Mouse (Mus musculus): ENCODE measurements around the gene Emc9. TPM values are rescaled to one million over a fixed set of nuclear protein-coding genes. Genes with fewer than 3 reads are reported as not detected.
A peak's percentile ranks its signal among the peaks of the same experiment; 100 is the strongest.

Emc9 gene
- polyA plus RNA-seq (2014; fragmentation: Nextera tagmentation; extraction: Ambion mirVana), result 3.8 and 5.3 TPM in 2 replicates

GRCm38 (mm10) chr14:55584702-55585565 is at the start of gene Emc9:
Emc9 (minus strand) TSS chr14:55585302.
- H3K4me3 ChIP-seq (ENCODE audit: low read depth, low read length), result peak within 1 kb of the TSS; percentile 43
- no peaks in the 10 kb centered on the region; the same call in 1 of the 2 replicates for H3K4me1 ChIP-seq (ENCODE audit: control insufficient read depth, insufficient read depth, low read length)
- H3K27ac ChIP-seq (replicated peaks; ENCODE audit: low read depth, low read length), result 0 out of 2 replicates have a peak within 1 kb of the TSS, but pooled peaks have one; percentile 8

DNA sequence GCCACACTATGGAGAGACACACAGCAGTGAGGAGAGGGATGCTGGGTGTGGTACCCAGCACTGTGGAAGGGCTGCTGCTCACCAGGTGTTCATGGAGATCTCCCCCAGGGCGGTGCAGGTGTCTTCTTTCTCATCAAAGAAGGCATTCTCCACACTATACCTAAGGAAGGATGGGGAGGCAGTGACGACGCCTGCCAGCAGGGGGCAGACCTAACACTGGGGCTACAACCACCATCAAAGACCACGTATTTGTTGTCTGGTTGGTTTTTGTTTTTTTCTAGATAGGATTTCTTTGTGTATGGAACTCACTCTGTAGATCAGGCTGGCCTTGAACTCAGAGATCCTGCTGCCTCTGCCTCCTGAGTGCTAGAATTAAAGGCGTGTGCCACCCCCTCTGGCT is 44.2 kb upstream of the Emc9 start:
- H3K27me3 ChIP-seq (ENCODE audit: control insufficient read depth, insufficient read depth, low read length), result no peaks in the 10 kb centered on the region
- no peak overlapping the region for H3K4me3 ChIP-seq (ENCODE audit: low read depth, low read length)
- H3K9me3 ChIP-seq (replicated peaks; ENCODE audit: control insufficient read depth, low read length), result no peaks in the 10 kb centered on the region
- no peak overlapping the region for H3K4me2 ChIP-seq (ENCODE audit: low read depth, low read length)
- no peak overlapping the region for H3K9ac ChIP-seq (replicated peaks; ENCODE audit: low read length)
- DNase-seq (ENCODE audit: low spot score), result peak; percentile 40
- no peak overlapping the region for H3K27ac ChIP-seq (replicated peaks; ENCODE audit: low read depth, low read length)
- 57% methylated on average over 5 of the region's 5 CpGs for WGBS
- H3K36me3 ChIP-seq (replicated peaks; ENCODE audit: control insufficient read depth, insufficient read depth, low read depth, low read length), result peaks cover 14% of the 10 kb centered on the region
- H3K4me1 ChIP-seq (ENCODE audit: control insufficient read depth, insufficient read depth, low read length), result no peaks in the 10 kb centered on the region
- ATAC-seq (replicated peaks; ENCODE audit: insufficient number of reproducible peaks, low FRiP score, low TSS enrichment, low read depth), result no peak

More at GRCm38 (mm10) chr14:55584702-55585565, at the start of gene Emc9:
- Histone ChIP-seq H3K4me2 (ENCODE audit: low read depth, low read length) (peak within 1 kb of the TSS; percentile 89), H3K36me3 (replicated peaks; ENCODE audit: control insufficient read depth, insufficient read depth, low read depth, low read length) (no peaks in the 10 kb centered on the region; the same call in 1 of the 2 replicates), H3K9ac (replicated peaks; ENCODE audit: low read length) (peak within 1 kb of the TSS; percentile 66), H3K27me3 (ENCODE audit: control insufficient read depth, insufficient read depth, low read length) (no peaks in the 10 kb centered on the region), H3K9me3 (replicated peaks; ENCODE audit: control insufficient read depth, low read length) (no peaks in the 10 kb centered on the region)
- ATAC-seq (replicated peaks; ENCODE audit: insufficient number of reproducible peaks, low FRiP score, low TSS enrichment, low read depth) (peak; percentile 63; the same call in 1 of the 2 replicates), DNase-seq (ENCODE audit: low spot score) (peak; percentile 54)
- 2% methylated on average over 43 of the region's 43 CpGs for WGBS

GRCm38 (mm10) chr14:55628077-55628827 is 43.1 kb upstream of the Emc9 start:
- 93% methylated on average over 27 of the region's 27 CpGs for WGBS
- no peaks in the 10 kb centered on the region for H3K9me3 ChIP-seq (replicated peaks; ENCODE audit: control insufficient read depth, low read length)
- no peak overlapping the region for H3K4me2 ChIP-seq (ENCODE audit: low read depth, low read length)
- H3K27ac ChIP-seq (replicated peaks; ENCODE audit: low read depth, low read length), result no peak overlapping the region
- H3K27me3 ChIP-seq (ENCODE audit: control insufficient read depth, insufficient read depth, low read length), result no peaks in the 10 kb centered on the region
- H3K4me1 ChIP-seq (ENCODE audit: control insufficient read depth, insufficient read depth, low read length), result no peaks in the 10 kb centered on the region
- no peak overlapping the region for H3K9ac ChIP-seq (replicated peaks; ENCODE audit: low read length)
- peaks cover 14% of the 10 kb centered on the region for H3K36me3 ChIP-seq (replicated peaks; ENCODE audit: control insufficient read depth, insufficient read depth, low read depth, low read length)
- DNase-seq (ENCODE audit: low spot score) (no peak), ATAC-seq (replicated peaks; ENCODE audit: insufficient number of reproducible peaks, low FRiP score, low TSS enrichment, low read depth) (no peak)
- H3K4me3 ChIP-seq (ENCODE audit: low read depth, low read length), result no peak overlapping the region

DNA sequence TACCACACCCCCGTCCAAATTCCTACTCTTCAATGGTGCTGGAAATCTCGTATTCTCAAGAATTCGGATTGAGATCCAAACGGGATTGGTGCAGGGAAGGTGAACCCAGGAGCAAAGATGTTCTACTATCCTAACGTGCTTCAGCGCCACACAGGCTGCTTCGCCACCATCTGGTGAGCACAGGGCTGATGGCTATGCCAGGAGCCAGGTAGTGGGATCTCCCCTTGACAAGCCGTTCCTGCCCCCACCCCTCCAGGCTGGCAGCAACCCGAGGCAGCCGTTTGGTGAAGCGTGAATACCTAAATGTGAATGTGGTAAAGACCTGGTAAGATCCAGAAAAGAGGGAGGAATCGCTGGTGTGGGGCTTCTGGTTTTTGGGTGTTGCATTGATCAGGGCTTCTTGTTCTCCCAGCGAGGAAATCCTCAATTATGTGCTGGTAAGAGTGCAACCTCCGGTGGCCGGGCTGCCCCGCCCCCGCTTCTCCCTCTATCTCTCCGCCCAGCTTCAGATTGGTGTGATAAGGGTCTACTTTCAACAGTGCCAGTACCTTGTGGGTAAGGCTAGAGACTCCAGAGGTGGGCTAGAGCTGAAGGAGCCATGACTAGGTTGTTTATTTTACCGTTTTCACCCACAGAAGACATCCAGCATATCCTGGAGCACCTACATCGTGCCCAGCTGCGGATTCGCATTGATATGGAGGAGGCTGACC is 33.5 kb upstream of the Emc9 start:
- Histone ChIP-seq H3K27ac (replicated peaks; ENCODE audit: low read depth, low read length) (no peak overlapping the region), H3K9me3 (replicated peaks; ENCODE audit: control insufficient read depth, low read length) (no peaks in the 10 kb centered on the region), H3K27me3 (ENCODE audit: control insufficient read depth, insufficient read depth, low read length) (no peaks in the 10 kb centered on the region), H3K9ac (replicated peaks; ENCODE audit: low read length) (0 out of 2 replicates have a peak overlapping the region, but pooled peaks have one; percentile 22), H3K36me3 (replicated peaks; ENCODE audit: control insufficient read depth, insufficient read depth, low read depth, low read length) (no peaks in the 10 kb centered on the region), H3K4me2 (ENCODE audit: low read depth, low read length) (peak overlapping the region; percentile 23), H3K4me3 (ENCODE audit: low read depth, low read length) (peak overlapping the region; percentile 19), H3K4me1 (ENCODE audit: control insufficient read depth, insufficient read depth, low read length) (no peaks in the 10 kb centered on the region)
- DNase-seq (ENCODE audit: low spot score), result no peak
- no peak for ATAC-seq (replicated peaks; ENCODE audit: insufficient number of reproducible peaks, low FRiP score, low TSS enrichment, low read depth)
- 47% methylated on average over 22 of the region's 22 CpGs for WGBS

DNA sequence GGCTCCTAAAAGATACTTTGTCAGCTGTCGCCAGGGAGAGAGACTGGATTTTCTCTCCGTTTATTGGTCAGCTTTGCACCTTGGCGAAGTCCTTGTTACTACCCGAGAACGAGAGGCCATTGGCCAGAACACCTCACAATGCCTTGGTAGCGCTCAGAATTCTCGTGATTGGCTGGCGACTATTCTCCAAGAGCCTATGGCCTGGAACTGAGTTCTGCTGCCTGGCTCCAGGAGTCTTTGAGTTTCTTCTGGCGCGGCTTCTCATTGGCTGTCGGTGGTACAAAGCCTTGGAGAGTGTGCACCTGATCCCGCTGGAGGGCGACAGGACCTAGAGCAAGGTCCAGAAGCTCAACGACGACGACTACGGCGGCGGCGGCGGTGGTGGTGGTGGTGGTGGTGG is 32.7 kb upstream of the Emc9 start, which contains the start of gene Rec8:
Gene Rec8, plus strand, starts transcription at position 216 of the 400 bp plus-strand sequence.
- Histone ChIP-seq H3K4me1 (ENCODE audit: control insufficient read depth, insufficient read depth, low read length) (no peaks in the 10 kb centered on the region), H3K4me2 (ENCODE audit: low read depth, low read length) (peak within 1 kb of the TSS; percentile 23), H3K4me3 (ENCODE audit: low read depth, low read length) (peak within 1 kb of the TSS; percentile 19), H3K9ac (replicated peaks; ENCODE audit: low read length) (0 out of 2 replicates have a peak within 1 kb of the TSS, but pooled peaks have one; percentile 22), H3K36me3 (replicated peaks; ENCODE audit: control insufficient read depth, insufficient read depth, low read depth, low read length) (no peaks in the 10 kb centered on the region), H3K27me3 (ENCODE audit: control insufficient read depth, insufficient read depth, low read length) (no peaks in the 10 kb centered on the region), H3K27ac (replicated peaks; ENCODE audit: low read depth, low read length) (no peak within 1 kb of the TSS), H3K9me3 (replicated peaks; ENCODE audit: control insufficient read depth, low read length) (no peaks in the 10 kb centered on the region)
- WGBS, result 25% methylated on average over 21 of the region's 21 CpGs
- DNase-seq (ENCODE audit: low spot score) (peak; percentile 65), ATAC-seq (replicated peaks; ENCODE audit: insufficient number of reproducible peaks, low FRiP score, low TSS enrichment, low read depth) (peak; percentile 81)

- Histone ChIP-seq H3K4me1 (ENCODE audit: control insufficient read depth, insufficient read depth, low read length) (no peaks in the 10 kb centered on the region), H3K36me3 (replicated peaks; ENCODE audit: control insufficient read depth, insufficient read depth, low read depth, low read length) (no peaks in the 10 kb centered on the region), H3K4me3 (ENCODE audit: low read depth, low read length) (no peak overlapping the region), H3K27me3 (ENCODE audit: control insufficient read depth, insufficient read depth, low read length) (no peaks in the 10 kb centered on the region), H3K27ac (replicated peaks; ENCODE audit: low read depth, low read length) (no peak overlapping the region), H3K9ac (replicated peaks; ENCODE audit: low read length) (no peak overlapping the region), H3K9me3 (replicated peaks; ENCODE audit: control insufficient read depth, low read length) (no peaks in the 10 kb centered on the region), H3K4me2 (ENCODE audit: low read depth, low read length) (no peak overlapping the region)
- ATAC-seq (replicated peaks; ENCODE audit: insufficient number of reproducible peaks, low FRiP score, low TSS enrichment, low read depth) (no peak), DNase-seq (ENCODE audit: low spot score) (no peak)
- WGBS, result 82% methylated on average over 2 of the region's 2 CpGs
Measured at GRCm38 (mm10) chr14:55616844-55617243, 31.7 kb upstream of the Emc9 start.

DNA sequence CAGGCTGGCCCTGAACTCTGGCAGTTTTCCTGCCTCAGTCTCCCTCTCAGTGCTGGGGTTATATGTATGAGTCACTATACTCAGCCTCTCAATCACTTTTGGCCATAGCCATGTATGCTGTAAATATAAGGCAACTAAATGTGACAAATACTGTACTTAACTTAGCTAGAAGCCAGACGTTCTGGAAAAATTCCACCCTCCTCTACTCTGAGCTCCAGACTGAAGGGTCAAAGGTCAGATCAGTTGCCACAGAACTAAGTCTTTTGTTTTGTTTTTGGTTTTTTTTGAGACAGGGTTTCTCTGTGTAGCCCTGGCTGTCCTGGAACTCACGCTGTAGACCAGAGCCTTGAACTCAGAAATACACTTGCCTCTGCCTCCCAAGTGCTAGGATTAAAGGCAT is 30.8 kb upstream of the Emc9 start:
- DNase-seq (ENCODE audit: low spot score), result no peak

More for the DNA sequence above, 30.8 kb upstream of the Emc9 start:
- 22% methylated on average over 2 of the region's 2 CpGs for WGBS
- Histone ChIP-seq H3K4me3 (ENCODE audit: low read depth, low read length) (no peak overlapping the region), H3K4me2 (ENCODE audit: low read depth, low read length) (no peak overlapping the region), H3K36me3 (replicated peaks; ENCODE audit: control insufficient read depth, insufficient read depth, low read depth, low read length) (no peaks in the 10 kb centered on the region), H3K4me1 (ENCODE audit: control insufficient read depth, insufficient read depth, low read length) (no peaks in the 10 kb centered on the region), H3K9ac (replicated peaks; ENCODE audit: low read length) (no peak overlapping the region), H3K27ac (replicated peaks; ENCODE audit: low read depth, low read length) (no peak overlapping the region), H3K9me3 (replicated peaks; ENCODE audit: control insufficient read depth, low read length) (no peaks in the 10 kb centered on the region), H3K27me3 (ENCODE audit: control insufficient read depth, insufficient read depth, low read length) (no peaks in the 10 kb centered on the region)
- no peak for ATAC-seq (replicated peaks; ENCODE audit: insufficient number of reproducible peaks, low FRiP score, low TSS enrichment, low read depth)

Data from embryonic facial prominence, embryonic 11.5 days (tissue).